Comparison of ENCODE assay signal across 9 mouse cellular contexts in the genomic region with DNA sequence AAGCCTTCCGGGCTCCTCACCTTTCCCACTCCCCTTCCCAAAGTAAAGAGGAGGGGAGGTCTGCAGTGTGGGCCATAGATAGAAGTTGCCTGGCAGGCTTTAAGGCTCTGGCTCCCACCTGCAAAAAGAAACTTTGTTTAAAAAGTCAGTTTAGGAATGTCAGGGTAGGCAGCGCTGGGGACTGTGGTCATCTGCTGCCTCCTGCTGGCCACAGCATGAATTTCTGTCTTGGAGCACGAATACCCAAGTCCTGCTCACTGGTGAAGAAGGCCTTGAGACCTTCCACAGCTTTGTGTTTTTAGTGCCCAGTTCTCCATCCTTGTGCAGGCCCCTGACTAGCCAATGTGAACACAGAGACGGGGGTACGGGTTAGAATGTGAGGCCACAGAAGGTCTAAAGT.
A peak's percentile ranks its signal among the peaks of the same experiment; 100 is the strongest.
DNase-seq lines count a peak whose midpoint lies in the region; ATAC-seq lines count a peak whose summit lies in the region.
"Had no signal": no experiment of that assay in that cellular context is flagged by ENCODE, and none has a peak within 500 bp of the region (broad histone marks: within the 10 kb centered on the region; RNA-seq: fewer than 3 reads in every experiment).

No protein-coding gene starts in this region.

- no peaks in the 10 kb centered on the region for H3K27me3 ChIP-seq in splenic B cell, adult 2 months (ENCODE audit: control insufficient read depth, insufficient read depth, low read length, poor library complexity, severe bottlenecking)
- H3K27me3 ChIP-seq: limb, embryonic 15.5 days had no signal

- peak; percentile 42 for DNase-seq in cerebellum, adult 11 months
- DNase-seq in ES-CJ7 (ENCODE audit: low read depth, low spot score) = peak; percentile 80
- DNase-seq in cerebellum, adult 9-10 months = peak; percentile 48
- peak; percentile 61 to 71 for DNase-seq in gastrocnemius, postnatal 4 days (ENCODE audit: low spot score in 2 of 2)
- peak; percentile 42 to 83 for DNase-seq in layer of hippocampus, postnatal 25 days (ENCODE audit: extremely low spot score in 1 of 2, low spot score in 1 of 2)
- DNase-seq in splenic B cell, adult 2 months (ENCODE audit: low read depth, low spot score) = peak; percentile 87

- ATAC-seq in cerebellum, adult (ENCODE audit: insufficient number of reproducible peaks, low FRiP score, low TSS enrichment) = no peak
- ATAC-seq in megakaryocyte-erythroid progenitor cell, adult 5-6 weeks (replicated peaks; ENCODE audit: low FRiP score, low TSS enrichment, poor library complexity, severe bottlenecking) = peak; percentile 51

- H3K36me3 ChIP-seq in splenic B cell, adult 2 months (ENCODE audit: control insufficient read depth, insufficient read depth, low read length, poor library complexity, severe bottlenecking) = peaks cover 2% of the 10 kb centered on the region
